Mouse (Mus musculus): ENCODE data around the gene Zmynd12. TPM values are rescaled to one million over a fixed set of nuclear protein-coding genes. Genes with fewer than 3 reads are reported as not detected.
A peak's percentile ranks its signal among the peaks of the same experiment; 100 is the strongest.

Gene Zmynd12
- polyA plus RNA-seq, 1 experiment from 2014 or later, result 0.18 TPM

GRCm38 (mm10) chr4:119484882-119485281 lies 62.3 kb downstream of the Zmynd12 start:
- Histone ChIP-seq H3K4me3 (no peak overlapping the region), H3K4me1 (no peaks in the 10 kb centered on the region), H3K9ac (no peak overlapping the region), H3K4me2 (no peak overlapping the region), H3K27me3 (replicated peaks) (no peaks in the 10 kb centered on the region), H3K27ac (no peak overlapping the region), H3K36me3 (replicated peaks) (no peaks in the 10 kb centered on the region), H3K9me3 (no peaks in the 10 kb centered on the region)
- no peak for ATAC-seq (replicated peaks)
- 81% methylated on average over 7 of the region's 7 CpGs for WGBS

- Histone ChIP-seq H3K9me3 (no peaks in the 10 kb centered on the region), H3K9ac (no peak overlapping the region), H3K36me3 (replicated peaks) (no peaks in the 10 kb centered on the region), H3K27ac (no peak overlapping the region), H3K4me1 (peaks cover 16% of the 10 kb centered on the region), H3K4me3 (no peak overlapping the region), H3K4me2 (no peak overlapping the region), H3K27me3 (replicated peaks) (no peaks in the 10 kb centered on the region)
- ATAC-seq (replicated peaks), result no peak
- 69% methylated on average over 10 of the region's 10 CpGs for WGBS
Observed at GRCm38 (mm10) chr4:119489666-119490065, 67.1 kb downstream of the Zmynd12 start.

GRCm38 (mm10) chr4:119490806-119491205 lies 68.2 kb downstream of the Zmynd12 start:
- no peaks in the 10 kb centered on the region for H3K27me3 ChIP-seq (replicated peaks)
- WGBS, result 78% methylated on average over 3 of the region's 3 CpGs
- no peak overlapping the region for H3K27ac ChIP-seq
- H3K4me2 ChIP-seq, result peak overlapping the region; percentile 79; the same call in 1 of the 2 replicates
- H3K36me3 ChIP-seq (replicated peaks), result no peaks in the 10 kb centered on the region
- no peak overlapping the region for H3K4me3 ChIP-seq
- ATAC-seq (replicated peaks), result no peak
- H3K9me3 ChIP-seq, result no peaks in the 10 kb centered on the region
- H3K9ac ChIP-seq, result no peak overlapping the region
- peaks cover 16% of the 10 kb centered on the region for H3K4me1 ChIP-seq

- ATAC-seq (replicated peaks), result peak; percentile 94
- WGBS, result under 1% methylated on average over 77 of the region's 77 CpGs
- H3K27ac ChIP-seq, result peak within 1 kb of the TSS; percentile 83
Observed at GRCm38 (mm10) chr4:119492291-119492932, 69.8 kb downstream of the Zmynd12 start, which contains the start of gene Rimkla. TSS of gene Rimkla (minus strand) at chr4:119492628.

GRCm38 (mm10) chr4:119492933-119493327 lies 70.3 kb downstream of the Zmynd12 start:
- H3K36me3 ChIP-seq (replicated peaks), result no peaks in the 10 kb centered on the region
- H3K27ac ChIP-seq, result peak overlapping the region; percentile 83
- H3K9me3 ChIP-seq, result no peaks in the 10 kb centered on the region
- 33% methylated on average over 10 of the region's 10 CpGs for WGBS
- ATAC-seq (replicated peaks), result peak; percentile 60
- peak overlapping the region; percentile 71 for H3K9ac ChIP-seq
- H3K27me3 ChIP-seq (replicated peaks), result 0 out of 2 replicates have a peak, but pooled peaks cover 3% of the 10 kb centered on the region
- H3K4me3 ChIP-seq, result peak overlapping the region; percentile 76
- peak overlapping the region; percentile 79 for H3K4me2 ChIP-seq
- peaks cover 16% of the 10 kb centered on the region for H3K4me1 ChIP-seq

More at GRCm38 (mm10) chr4:119492291-119492932, 69.8 kb downstream of the Zmynd12 start, which contains the start of gene Rimkla:
- peak within 1 kb of the TSS; percentile 71 for H3K9ac ChIP-seq
- peak within 1 kb of the TSS; percentile 79 for H3K4me2 ChIP-seq
- no peaks in the 10 kb centered on the region for H3K36me3 ChIP-seq (replicated peaks)
- H3K9me3 ChIP-seq, result no peaks in the 10 kb centered on the region
- H3K27me3 ChIP-seq (replicated peaks), result 0 out of 2 replicates have a peak, but pooled peaks cover 3% of the 10 kb centered on the region
- peak within 1 kb of the TSS; percentile 76 for H3K4me3 ChIP-seq
- peaks cover 16% of the 10 kb centered on the region for H3K4me1 ChIP-seq

GRCm38 (mm10) chr4:119498319-119498848 lies 75.8 kb downstream of the Zmynd12 start:
- Histone ChIP-seq H3K9ac (no peak overlapping the region), H3K27me3 (replicated peaks) (0 out of 2 replicates have a peak, but pooled peaks cover 3% of the 10 kb centered on the region), H3K36me3 (replicated peaks) (no peaks in the 10 kb centered on the region), H3K4me3 (no peak overlapping the region), H3K4me2 (no peak overlapping the region), H3K27ac (no peak overlapping the region), H3K9me3 (no peaks in the 10 kb centered on the region), H3K4me1 (no peaks in the 10 kb centered on the region)
- 76% methylated on average over 5 of the region's 5 CpGs for WGBS
- no peak for ATAC-seq (replicated peaks)

- Histone ChIP-seq H3K4me2 (no peak overlapping the region), H3K36me3 (replicated peaks) (no peaks in the 10 kb centered on the region), H3K9ac (no peak overlapping the region), H3K9me3 (no peaks in the 10 kb centered on the region), H3K4me3 (no peak overlapping the region), H3K27me3 (replicated peaks) (0 out of 2 replicates have a peak, but pooled peaks cover 3% of the 10 kb centered on the region), H3K4me1 (no peaks in the 10 kb centered on the region), H3K27ac (no peak overlapping the region)
- 69% methylated on average over 2 of the region's 2 CpGs for WGBS
- no peak for ATAC-seq (replicated peaks)
Observed at GRCm38 (mm10) chr4:119511591-119511990, 89.0 kb downstream of the Zmynd12 start.

- Histone ChIP-seq H3K9me3 (no peaks in the 10 kb centered on the region), H3K4me1 (no peaks in the 10 kb centered on the region), H3K9ac (no peak overlapping the region), H3K27me3 (replicated peaks) (0 out of 2 replicates have a peak, but pooled peaks cover 3% of the 10 kb centered on the region), H3K27ac (no peak overlapping the region), H3K4me3 (no peak overlapping the region), H3K4me2 (no peak overlapping the region), H3K36me3 (replicated peaks) (no peaks in the 10 kb centered on the region)
- 73% methylated on average over 3 of the region's 3 CpGs for WGBS
- ATAC-seq (replicated peaks), result no peak
Observed at GRCm38 (mm10) chr4:119512731-119513141, 90.1 kb downstream of the Zmynd12 start.

Other genes starting within 250 kb of the Zmynd12 start
- 7.1 and 7.7 TPM in 2 replicates for gene Zfp691, start 248.6 kb upstream of the Zmynd12 start, polyA plus RNA-seq (2015; fragmentation: Nextera tagmentation; extraction: Ambion mirVana)
- gene Ermap, start 232.8 kb upstream of the Zmynd12 start, polyA plus RNA-seq (2015; fragmentation: Nextera tagmentation; extraction: Ambion mirVana), result 1.3 and 1.4 TPM in 2 replicates
- 237 and 238 TPM in 2 replicates for gene Svbp, start 227.5 kb upstream of the Zmynd12 start, polyA plus RNA-seq (2015; fragmentation: Nextera tagmentation; extraction: Ambion mirVana)
- gene Tmem269, start 204.6 kb upstream of the Zmynd12 start, polyA plus RNA-seq (2015; fragmentation: Nextera tagmentation; extraction: Ambion mirVana), result 0.26 and 0.27 TPM in 2 replicates
- 26.8 and 31.0 TPM in 2 replicates for gene AU022252, start 190.1 kb upstream of the Zmynd12 start, polyA plus RNA-seq (2015; fragmentation: Nextera tagmentation; extraction: Ambion mirVana)
- gene P3h1, start 189.9 kb upstream of the Zmynd12 start, polyA plus RNA-seq (2015; fragmentation: Nextera tagmentation; extraction: Ambion mirVana), result 10.2 and 11.1 TPM in 2 replicates
- 0.63 and 0.89 TPM in 2 replicates for gene Cldn19, start 167.4 kb upstream of the Zmynd12 start, polyA plus RNA-seq (2015; fragmentation: Nextera tagmentation; extraction: Ambion mirVana)
- 822 and 848 TPM in 2 replicates for gene Ybx1, start 128.2 kb upstream of the Zmynd12 start, polyA plus RNA-seq (2015; fragmentation: Nextera tagmentation; extraction: Ambion mirVana)
- gene Ppih, start 102.3 kb upstream of the Zmynd12 start, polyA plus RNA-seq (2015; fragmentation: Nextera tagmentation; extraction: Ambion mirVana), result 45.9 and 47.3 TPM in 2 replicates
- 23.2 and 23.8 TPM in 2 replicates for gene Ccdc30, start 7.3 kb upstream of the Zmynd12 start, polyA plus RNA-seq (2015; fragmentation: Nextera tagmentation; extraction: Ambion mirVana)
- gene Ppcs, start 394 bp upstream of the Zmynd12 start, polyA plus RNA-seq (2015; fragmentation: Nextera tagmentation; extraction: Ambion mirVana), result 20.8 and 22.2 TPM in 2 replicates
- 25.5 and 27.6 TPM in 2 replicates for gene Rimkla, start 69.8 kb downstream of the Zmynd12 start, polyA plus RNA-seq (2015; fragmentation: Nextera tagmentation; extraction: Ambion mirVana)
- gene Foxj3, start 114.2 kb downstream of the Zmynd12 start, polyA plus RNA-seq (2015; fragmentation: Nextera tagmentation; extraction: Ambion mirVana), result 34.5 and 38.2 TPM in 2 replicates
- 9.9 and 13.3 TPM in 2 replicates for gene Frg2f1, start 116.7 kb downstream of the Zmynd12 start, polyA plus RNA-seq (2015; fragmentation: Nextera tagmentation; extraction: Ambion mirVana)
- gene Guca2a, start 214.9 kb downstream of the Zmynd12 start, polyA plus RNA-seq (2015; fragmentation: Nextera tagmentation; extraction: Ambion mirVana), result not detected in 2 replicates
- not detected in 2 replicates for gene Guca2b, start 236.1 kb downstream of the Zmynd12 start, polyA plus RNA-seq (2015; fragmentation: Nextera tagmentation; extraction: Ambion mirVana)